Mouse (Mus musculus) testis, adult 2 months (tissue): Measurements from ENCODE around the gene Chrm3. TPM values are rescaled to one million over a fixed set of nuclear protein-coding genes. Genes with fewer than 3 reads are reported as not detected.

Experiments used
- H3K27ac ChIP-seq: fragments of 200-500 bp; 2 replicates; pipeline ENCODE4 v1.5.1; 2012; ENCODE audit warnings: low read depth, low read length; ENCODE audit not compliant: control insufficient read depth, insufficient read depth
- H3K27me3 ChIP-seq: fragments of 200-500 bp; 2 replicates; pipeline ENCODE4 v1.6.1; 2012; ENCODE audit warnings: mild to moderate bottlenecking, low read length, moderate library complexity; ENCODE audit not compliant: control insufficient read depth, insufficient read depth
- H3K36me3 ChIP-seq: fragments of 200-500 bp; 2 replicates; pipeline ENCODE4 v1.6.1; 2012; ENCODE audit warnings: mild to moderate bottlenecking, low read length; ENCODE audit not compliant: control insufficient read depth, insufficient read depth
- H3K4me1 ChIP-seq: fragments of 200-500 bp; 2 replicates; pipeline ENCODE4 v1.6.1; 2012; ENCODE audit warnings: low read length; ENCODE audit not compliant: control insufficient read depth, insufficient read depth
- H3K4me3 ChIP-seq: fragments of 200-500 bp; 2 replicates; pipeline ENCODE4 v1.5.1; 2012; ENCODE audit warnings: low read depth, mild to moderate bottlenecking, low read length, moderate library complexity, mixed read lengths; ENCODE audit not compliant: control insufficient read depth
- CTCF ChIP-seq: fragments of 200-500 bp; IDR thresholded peaks from 2 replicates; pipeline ENCODE4 v1.5.1; 2012; ENCODE audit warnings: low read depth, mild to moderate bottlenecking, inconsistent platforms, low read length, moderate library complexity; ENCODE audit not compliant: control insufficient read depth, insufficient read depth, insufficient replicate concordance
- POLR2A ChIP-seq: fragments of 200-500 bp; IDR thresholded peaks from 2 replicates; pipeline ENCODE4 v1.6.1; 2012; ENCODE audit warnings: low read depth, mild to moderate bottlenecking, inconsistent platforms, low read length, moderate library complexity; ENCODE audit not compliant: control insufficient read depth
- polyA plus RNA-seq: library from polyadenylated mRNA; depleted of rRNA; stranded (reverse); fragments of >200 nt; gene quantifications from 2 replicates; pipeline ENCODE4 v1.2.3, GENCODE M21; 2012

Gene Chrm3
- polyA plus RNA-seq, 1 experiment, result 0.02 TPM

DNA sequence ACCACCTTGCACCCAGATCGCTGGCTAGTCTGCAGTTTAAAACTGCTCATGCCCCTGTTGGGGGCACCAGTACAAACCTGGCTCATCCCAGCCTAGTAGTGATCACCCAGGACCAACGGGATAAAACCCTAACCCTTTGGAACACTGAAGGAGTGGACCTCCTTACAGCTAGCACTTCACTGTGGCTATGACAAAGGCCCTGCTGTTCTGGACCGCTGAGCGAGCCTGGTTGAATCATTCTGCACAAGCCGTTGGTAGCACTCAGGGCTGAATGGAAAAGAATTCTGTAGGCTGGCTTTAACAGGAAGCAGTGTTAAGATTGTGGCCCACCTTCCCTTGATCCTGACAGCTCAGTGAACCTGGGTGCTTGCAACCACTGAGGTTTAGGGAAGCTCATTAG, 470.2 kb downstream of the Chrm3 start:
- no peaks in the 10 kb centered on the region for H3K27me3 ChIP-seq
- no peak overlapping the region for H3K4me3 ChIP-seq
- H3K27ac ChIP-seq, result no peak overlapping the region
- TF ChIP-seq POLR2A (no peak), CTCF (no peak)
- no peaks in the 10 kb centered on the region for H3K4me1 ChIP-seq
- H3K36me3 ChIP-seq, result no peaks in the 10 kb centered on the region

DNA sequence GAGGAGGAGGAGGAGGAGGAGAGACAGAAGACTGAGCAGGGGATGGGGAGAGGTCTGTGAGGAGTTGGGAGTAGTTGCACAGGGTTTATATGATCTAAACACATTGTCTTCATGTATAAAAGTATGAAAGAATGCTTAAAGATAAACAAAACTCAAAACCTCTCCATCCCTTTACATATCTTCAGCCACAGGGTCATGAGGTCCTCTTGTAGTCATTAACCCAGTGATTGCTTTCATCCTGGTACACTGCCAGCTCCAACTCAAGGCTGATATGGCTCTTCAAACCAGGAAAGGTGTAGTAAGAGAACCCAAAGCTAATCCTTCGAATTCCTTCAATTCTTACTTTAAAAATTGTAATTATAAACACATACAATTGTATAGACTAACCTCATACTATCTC, 470.7 kb downstream of the Chrm3 start:
- Histone ChIP-seq H3K27ac (no peak overlapping the region), H3K27me3 (no peaks in the 10 kb centered on the region), H3K4me3 (no peak overlapping the region), H3K4me1 (no peaks in the 10 kb centered on the region), H3K36me3 (no peaks in the 10 kb centered on the region)
- no peak for TF ChIP-seq CTCF
- no peak for TF ChIP-seq POLR2A

- H3K27me3 ChIP-seq, result no peaks in the 10 kb centered on the region
- no peaks in the 10 kb centered on the region for H3K36me3 ChIP-seq
- no peaks in the 10 kb centered on the region for H3K4me1 ChIP-seq
- H3K27ac ChIP-seq, result no peak overlapping the region
- no peak overlapping the region for H3K4me3 ChIP-seq
- TF ChIP-seq POLR2A (no peak), CTCF (no peak)
Measured at GRCm38 (mm10) chr13:9888284-9888683, 472.4 kb downstream of the Chrm3 start.

GRCm38 (mm10) chr13:9887261-9887660, 473.4 kb downstream of the Chrm3 start:
- Histone ChIP-seq H3K4me1 (no peaks in the 10 kb centered on the region), H3K36me3 (no peaks in the 10 kb centered on the region), H3K27ac (no peak overlapping the region), H3K4me3 (no peak overlapping the region), H3K27me3 (no peaks in the 10 kb centered on the region)
- no peak for TF ChIP-seq CTCF

DNA sequence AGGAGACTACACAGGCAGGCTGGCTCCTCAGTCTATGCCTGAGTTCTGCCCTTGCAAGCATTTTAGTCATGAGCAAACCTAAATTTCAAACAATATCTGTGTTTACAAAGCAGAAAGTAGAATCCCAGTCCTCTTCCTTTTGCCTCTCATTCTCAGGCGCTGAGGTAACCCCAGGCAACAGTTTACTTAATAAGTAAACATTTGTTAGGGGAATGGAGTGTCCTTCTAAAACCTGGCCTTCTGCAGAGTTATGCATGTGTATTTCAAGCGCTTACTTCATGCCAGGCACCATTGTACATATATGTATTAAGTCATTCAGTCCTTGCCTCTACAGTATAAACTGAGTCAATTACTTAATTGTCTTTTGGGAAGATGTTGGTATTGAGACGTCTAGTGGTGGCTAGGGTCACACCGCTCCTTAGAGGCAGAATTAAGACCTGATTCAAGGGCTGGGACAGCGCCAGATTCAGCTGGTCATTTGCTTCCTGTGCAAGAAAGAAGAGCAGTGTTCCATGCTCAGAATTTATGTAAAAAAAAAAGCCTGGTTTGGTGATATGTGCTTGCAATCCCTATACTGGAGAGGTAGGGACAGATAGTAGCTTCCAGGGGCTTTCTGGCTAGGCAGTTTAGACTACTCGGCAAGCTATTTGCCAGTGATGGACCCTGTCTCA, 474.0 kb downstream of the Chrm3 start:
- Histone ChIP-seq H3K27ac (no peak overlapping the region), H3K36me3 (no peaks in the 10 kb centered on the region), H3K27me3 (no peaks in the 10 kb centered on the region), H3K4me1 (no peaks in the 10 kb centered on the region), H3K4me3 (no peak overlapping the region)
- no peak for TF ChIP-seq CTCF
- no peak for TF ChIP-seq POLR2A

DNA sequence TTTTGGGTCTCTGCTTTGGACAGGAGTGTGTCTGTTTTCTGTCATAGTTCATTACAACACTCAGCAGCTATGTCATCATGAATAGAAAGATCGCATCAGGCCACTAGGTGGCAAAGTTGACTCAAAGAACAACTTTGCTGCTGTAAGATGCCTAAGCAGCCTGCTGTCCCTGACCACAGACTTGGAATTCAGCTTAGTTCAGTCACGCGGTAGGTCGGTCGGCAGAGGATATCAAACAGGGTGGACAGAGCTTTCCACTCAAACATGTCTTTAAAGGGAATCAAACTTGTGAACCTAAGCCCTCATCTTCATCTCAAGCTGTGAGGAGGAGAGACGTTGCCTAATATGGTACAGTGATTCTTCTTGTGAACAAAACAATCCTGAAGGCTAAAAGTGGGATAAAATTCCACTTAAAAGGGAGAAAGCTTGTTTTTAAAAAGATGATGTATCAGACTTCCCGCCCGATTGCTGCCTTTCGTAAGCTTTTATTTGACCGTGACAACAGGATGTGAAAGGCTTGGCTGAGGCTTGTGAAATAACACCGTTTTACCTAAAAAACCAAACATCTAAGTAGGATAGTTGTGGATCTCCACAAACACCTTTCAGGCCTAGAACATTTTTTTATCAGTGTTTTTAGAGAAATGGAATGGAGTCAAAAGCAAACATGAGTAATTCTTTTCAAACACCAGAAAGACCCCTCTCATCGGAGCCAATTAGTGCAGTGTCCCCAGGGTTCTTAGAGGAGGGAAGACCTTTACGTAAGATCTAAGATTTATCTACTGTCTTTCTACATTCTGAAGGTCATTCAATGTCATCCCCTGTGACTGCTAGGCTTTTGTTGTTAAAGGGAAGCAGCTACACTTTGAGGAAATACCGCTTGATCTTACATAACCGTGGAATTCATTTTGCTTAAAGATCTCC, 478.0 kb downstream of the Chrm3 start:
- Histone ChIP-seq H3K27ac (no peak overlapping the region), H3K27me3 (no peaks in the 10 kb centered on the region), H3K36me3 (no peaks in the 10 kb centered on the region), H3K4me3 (no peak overlapping the region), H3K4me1 (no peaks in the 10 kb centered on the region)
- TF ChIP-seq CTCF (peak; percentile 27; the same call in 1 of the 2 replicates), POLR2A (no peak)

- Histone ChIP-seq H3K27ac (no peak overlapping the region), H3K36me3 (no peaks in the 10 kb centered on the region), H3K4me3 (no peak overlapping the region), H3K4me1 (no peaks in the 10 kb centered on the region), H3K27me3 (no peaks in the 10 kb centered on the region)
- TF ChIP-seq POLR2A (no peak), CTCF (no peak)
Measured at GRCm38 (mm10) chr13:9881930-9882329, 478.7 kb downstream of the Chrm3 start.

DNA sequence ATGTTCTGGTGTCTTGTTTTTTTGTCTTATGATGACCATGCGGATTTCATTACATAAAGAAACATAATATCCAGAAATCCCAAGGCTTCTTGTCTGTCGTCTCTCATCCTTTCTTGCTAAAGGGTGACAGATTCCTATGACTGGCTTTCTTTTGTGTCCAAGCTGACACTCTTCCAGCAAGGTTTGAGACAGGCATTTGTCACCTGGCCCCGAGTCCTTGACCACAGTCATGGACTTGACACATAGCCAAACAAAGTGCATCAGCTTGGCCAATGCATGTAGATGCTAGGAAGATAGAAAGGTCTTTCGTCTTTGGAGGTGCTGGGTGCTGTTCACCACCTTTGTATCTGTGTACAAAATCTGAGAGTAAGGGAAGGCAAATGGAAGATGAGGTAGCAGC, 480.2 kb downstream of the Chrm3 start:
- Histone ChIP-seq H3K36me3 (no peaks in the 10 kb centered on the region), H3K27ac (no peak overlapping the region), H3K27me3 (no peaks in the 10 kb centered on the region), H3K4me3 (no peak overlapping the region), H3K4me1 (no peaks in the 10 kb centered on the region)
- TF ChIP-seq CTCF, result no peak
- TF ChIP-seq POLR2A, result no peak
